8 mouse cellular contexts compared by ENCODE assay signal in genomic region chr7:105809836-105810235, GRCm38 (mm10). TPM values are rescaled to one million over a fixed set of nuclear protein-coding genes. Genes with fewer than 3 reads are reported as not detected.
DNase-seq lines count a peak whose midpoint lies in the region; ATAC-seq and TF ChIP-seq lines count a peak whose summit lies in the region.

No protein-coding gene starts in this region.

- ATAC-seq in kidney, embryonic 14.5 days (ENCODE audit: low FRiP score, low TSS enrichment) = no peak
- ATAC-seq in hindbrain, embryonic 12.5 days (ENCODE audit: low FRiP score) = no peak
- ATAC-seq in midbrain, embryonic 15.5 days (replicated peaks) = no peak
- no peak for ATAC-seq in erythroid progenitor cell, adult 5-6 weeks (replicated peaks; ENCODE audit: low FRiP score, poor library complexity, severe bottlenecking)

- TF ChIP-seq POLR2A in bone marrow, adult 2 months (IDR thresholded peaks at IDR 0.05; ENCODE audit: borderline replicate concordance, control insufficient read depth, low read depth, low read length) = no peak

- DNase-seq in kidney, adult 11 months = no peak
- DNase-seq in layer of hippocampus, adult 9-11 months = no peak
- no peak for DNase-seq in urinary bladder, postnatal 4 days (ENCODE audit: low spot score in 2 of 2)

- no peaks in the 10 kb centered on the region for H3K9me3 ChIP-seq in kidney, embryonic 14.5 days (ENCODE audit: control insufficient read depth, low read length)
- no peaks in the 10 kb centered on the region for H3K9me3 ChIP-seq in hindbrain, embryonic 12.5 days (replicated peaks)
- H3K9me3 ChIP-seq in midbrain, embryonic 15.5 days = no peaks in the 10 kb centered on the region

- H3K4me1 ChIP-seq in kidney, embryonic 14.5 days (ENCODE audit: control insufficient read depth, insufficient read depth, low read length) = peaks cover 9% of the 10 kb centered on the region
- H3K4me1 ChIP-seq in bone marrow, adult 2 months (ENCODE audit: control insufficient read depth, insufficient read depth, low read length) = no peaks in the 10 kb centered on the region; the same call in 1 of the 2 replicates
- H3K4me1 ChIP-seq in hindbrain, embryonic 12.5 days = peaks cover 11% of the 10 kb centered on the region
- peaks cover 13% of the 10 kb centered on the region for H3K4me1 ChIP-seq in midbrain, embryonic 15.5 days

- H3K27ac ChIP-seq in kidney, embryonic 14.5 days (ENCODE audit: low read depth, low read length) = 0 out of 2 replicates have a peak overlapping the region, but pooled peaks have one; percentile 88
- no peak overlapping the region for H3K27ac ChIP-seq in bone marrow, adult 2 months (ENCODE audit: control insufficient read depth, insufficient read depth, low read depth, low read length, poor library complexity)
- no peak overlapping the region for H3K27ac ChIP-seq in hindbrain, embryonic 12.5 days
- H3K27ac ChIP-seq in midbrain, embryonic 15.5 days = no peak overlapping the region

- 83% methylated on average over 7 of the region's 7 CpGs for WGBS in kidney, embryonic 14.5 days
- WGBS in bone marrow, adult 2 months = 65% methylated on average over 7 of the region's 7 CpGs
- WGBS in hindbrain, embryonic 12.5 days = 85% methylated on average over 7 of the region's 7 CpGs
- WGBS in midbrain, embryonic 15.5 days = 85% methylated on average over 7 of the region's 7 CpGs

- H3K27me3 ChIP-seq in kidney, embryonic 14.5 days (ENCODE audit: control insufficient read depth, insufficient read depth, low read length) = no peaks in the 10 kb centered on the region
- H3K27me3 ChIP-seq in hindbrain, embryonic 12.5 days = no peaks in the 10 kb centered on the region
- no peaks in the 10 kb centered on the region for H3K27me3 ChIP-seq in midbrain, embryonic 15.5 days (replicated peaks)

- H3K9ac ChIP-seq in kidney, embryonic 14.5 days (ENCODE audit: low read depth, low read length) = peak overlapping the region; percentile 94
- H3K9ac ChIP-seq in hindbrain, embryonic 12.5 days = peak overlapping the region; percentile 91
- peak overlapping the region; percentile 97; the same call in 1 of the 2 replicates for H3K9ac ChIP-seq in midbrain, embryonic 15.5 days

- no peak for TF ChIP-seq CTCF in bone marrow, adult 2 months (IDR thresholded peaks at IDR 0.05; ENCODE audit: control insufficient read depth, insufficient read depth, low read length)

- peak overlapping the region; percentile 77 for H3K4me2 ChIP-seq in kidney, embryonic 14.5 days (replicated peaks; ENCODE audit: low read depth, low read length)
- peak overlapping the region; percentile 72 for H3K4me2 ChIP-seq in hindbrain, embryonic 12.5 days (replicated peaks)
- H3K4me2 ChIP-seq in midbrain, embryonic 15.5 days = peak overlapping the region; percentile 87

- H3K4me3 ChIP-seq in kidney, embryonic 14.5 days (ENCODE audit: low read length) = peak overlapping the region; percentile 90
- peak overlapping the region; percentile 21 for H3K4me3 ChIP-seq in bone marrow, adult 2 months (replicated peaks; ENCODE audit: control insufficient read depth, low read depth, low read length)
- H3K4me3 ChIP-seq in hindbrain, embryonic 12.5 days = peak overlapping the region; percentile 75
- H3K4me3 ChIP-seq in midbrain, embryonic 15.5 days = peak overlapping the region; percentile 96

- peaks cover 24% of the 10 kb centered on the region; the same call in 1 of the 2 replicates for H3K36me3 ChIP-seq in kidney, embryonic 14.5 days (ENCODE audit: control insufficient read depth, insufficient read depth, low read length)
- peaks cover 15% of the 10 kb centered on the region for H3K36me3 ChIP-seq in hindbrain, embryonic 12.5 days
- peaks cover 3% of the 10 kb centered on the region; the same call in 1 of the 2 replicates for H3K36me3 ChIP-seq in midbrain, embryonic 15.5 days (replicated peaks)

RNA-seq across cellular contexts. Expression of gene Mrpl17, which starts 1.1 kb away (rescaled TPM):
- 434 and 459 TPM in 2 replicates for polyA plus RNA-seq in kidney, embryonic 14.5 days (2014; fragmentation: Nextera tagmentation; extraction: Ambion mirVana)
- 37.5 and 42.2 TPM in 2 replicates for polyA plus RNA-seq in bone marrow, adult 2 months (2011; ENCODE audit: insufficient read depth, insufficient read length, low replicate concordance, missing spikeins)
- 218 and 251 TPM in 2 replicates for polyA plus RNA-seq in hindbrain, embryonic 12.5 days (2016; fragmentation: Nextera tagmentation; extraction: Ambion mirVana)
- polyA plus RNA-seq in midbrain, embryonic 15.5 days (2015; fragmentation: Nextera tagmentation; extraction: Ambion mirVana) = 173 and 175 TPM in 2 replicates
- total RNA-seq in erythroid progenitor cell, adult 5-6 weeks (2015; ENCODE audit: low replicate concordance) = 27.8 and 38.1 TPM in 2 replicates
- total RNA-seq in erythroid progenitor cell, adult 5-6 weeks (2017; ENCODE audit: low replicate concordance) = 15.9 and 28.3 TPM in 2 replicates

RNA-seq across cellular contexts. Expression of gene Dchs1, which starts 22.4 kb away (rescaled TPM):
- polyA plus RNA-seq in kidney, embryonic 14.5 days (2014; fragmentation: Nextera tagmentation; extraction: Ambion mirVana) = 13.1 and 19.0 TPM in 2 replicates
- 0.17 and 0.49 TPM in 2 replicates for polyA plus RNA-seq in bone marrow, adult 2 months (2011; ENCODE audit: insufficient read depth, insufficient read length, low replicate concordance, missing spikeins)
- 26.9 and 28.6 TPM in 2 replicates for polyA plus RNA-seq in hindbrain, embryonic 12.5 days (2016; fragmentation: Nextera tagmentation; extraction: Ambion mirVana)
- 17.9 and 19.0 TPM in 2 replicates for polyA plus RNA-seq in midbrain, embryonic 15.5 days (2015; fragmentation: Nextera tagmentation; extraction: Ambion mirVana)
- total RNA-seq in erythroid progenitor cell, adult 5-6 weeks (2015; ENCODE audit: low replicate concordance) = not detected in 2 replicates
- total RNA-seq in erythroid progenitor cell, adult 5-6 weeks (2017; ENCODE audit: low replicate concordance) = not detected in 2 replicates

RNA-seq across cellular contexts. Expression of gene Tpp1, which starts 57.8 kb away (rescaled TPM):
- polyA plus RNA-seq in kidney, embryonic 14.5 days (2014; fragmentation: Nextera tagmentation; extraction: Ambion mirVana) = 58.0 and 86.4 TPM in 2 replicates
- polyA plus RNA-seq in bone marrow, adult 2 months (2011; ENCODE audit: insufficient read depth, insufficient read length, low replicate concordance, missing spikeins) = 13.8 and 20.0 TPM in 2 replicates
- 47.4 and 49.5 TPM in 2 replicates for polyA plus RNA-seq in hindbrain, embryonic 12.5 days (2016; fragmentation: Nextera tagmentation; extraction: Ambion mirVana)
- polyA plus RNA-seq in midbrain, embryonic 15.5 days (2015; fragmentation: Nextera tagmentation; extraction: Ambion mirVana) = 38.7 and 43.4 TPM in 2 replicates
- 61.2 and 72.8 TPM in 2 replicates for total RNA-seq in erythroid progenitor cell, adult 5-6 weeks (2015; ENCODE audit: low replicate concordance)
- 35.4 and 38.4 TPM in 2 replicates for total RNA-seq in erythroid progenitor cell, adult 5-6 weeks (2017; ENCODE audit: low replicate concordance)

Comparison
In these comparisons a context has a peak if more than half of its experiments do, and no peak if none do; other contexts are left out.
1. H3K4me3 ChIP-seq: peak in every context shown above with its lines; median percentile 96 in midbrain, embryonic 15.5 days; 90 in kidney, embryonic 14.5 days; 75 in hindbrain, embryonic 12.5 days; 21 in bone marrow, adult 2 months.